Mouse (Mus musculus) kidney, embryonic 15.5 days (tissue): Measurements from ENCODE around the gene Opcml. TPM values are rescaled to one million over a fixed set of nuclear protein-coding genes. Genes with fewer than 3 reads are reported as not detected.

Experiments
- ATAC-seq: fragments of 200-750 bp; cut with Nextera tagmentation; replicated peaks from 2 replicates; pipeline ENCODE4 v1.8.0; 2017; ENCODE audit warnings: moderate TSS enrichment; ENCODE audit not compliant: low FRiP score
- H3K27ac ChIP-seq: fragments of 300-500 bp; sonication (generic); 2 replicates; pipeline ENCODE4 v1.5.1; 2015; ENCODE audit warnings: mild to moderate bottlenecking, inconsistent platforms
- H3K27me3 ChIP-seq: fragments of 300-500 bp; sonication (generic); 2 replicates; pipeline ENCODE4 v1.6.1; 2015; ENCODE audit warnings: inconsistent platforms
- H3K36me3 ChIP-seq: fragments of 300-500 bp; sonication (generic); 2 replicates; pipeline ENCODE4 v1.6.1; 2015; ENCODE audit warnings: inconsistent platforms
- H3K4me1 ChIP-seq: fragments of 300-500 bp; sonication (generic); 2 replicates; pipeline ENCODE4 v1.6.1; 2015; ENCODE audit warnings: inconsistent platforms
- H3K4me2 ChIP-seq: fragments of 300-500 bp; sonication (generic); 2 replicates; pipeline ENCODE4 v1.6.1; 2015; ENCODE audit warnings: moderate library complexity, mild to moderate bottlenecking, inconsistent platforms
- H3K4me3 ChIP-seq: fragments of 300-500 bp; sonication (generic); replicated peaks from 2 replicates; pipeline ENCODE4 v1.5.1; 2015; ENCODE audit warnings: mild to moderate bottlenecking, inconsistent platforms
- H3K9ac ChIP-seq: fragments of 300-500 bp; sonication (generic); 2 replicates; pipeline ENCODE4 v1.6.1; 2015; ENCODE audit warnings: mild to moderate bottlenecking, inconsistent platforms
- H3K9me3 ChIP-seq: fragments of 300-500 bp; sonication (generic); replicated peaks from 2 replicates; pipeline ENCODE4 v1.6.1; 2016; ENCODE audit warnings: inconsistent platforms
- WGBS: fragments of 180-500 bp; shearing (Covaris S2); methylation state at CpG from one replicate; pipeline ENCODE4 v1.1.7; 2015; ENCODE audit warnings: mixed read lengths; 5-methylcytosine and 5-hydroxymethylcytosine counted together
- polyA plus RNA-seq: library from polyadenylated mRNA; unstranded; fragments of >200 nt; fragmentation: Nextera tagmentation; extraction: Ambion mirVana; gene quantifications from 2 replicates; pipeline ENCODE4 v1.2.1, GENCODE M21; 2015

The Opcml gene
- polyA plus RNA-seq, 1 experiment from 2014 or later, result 1.5 TPM

DNA sequence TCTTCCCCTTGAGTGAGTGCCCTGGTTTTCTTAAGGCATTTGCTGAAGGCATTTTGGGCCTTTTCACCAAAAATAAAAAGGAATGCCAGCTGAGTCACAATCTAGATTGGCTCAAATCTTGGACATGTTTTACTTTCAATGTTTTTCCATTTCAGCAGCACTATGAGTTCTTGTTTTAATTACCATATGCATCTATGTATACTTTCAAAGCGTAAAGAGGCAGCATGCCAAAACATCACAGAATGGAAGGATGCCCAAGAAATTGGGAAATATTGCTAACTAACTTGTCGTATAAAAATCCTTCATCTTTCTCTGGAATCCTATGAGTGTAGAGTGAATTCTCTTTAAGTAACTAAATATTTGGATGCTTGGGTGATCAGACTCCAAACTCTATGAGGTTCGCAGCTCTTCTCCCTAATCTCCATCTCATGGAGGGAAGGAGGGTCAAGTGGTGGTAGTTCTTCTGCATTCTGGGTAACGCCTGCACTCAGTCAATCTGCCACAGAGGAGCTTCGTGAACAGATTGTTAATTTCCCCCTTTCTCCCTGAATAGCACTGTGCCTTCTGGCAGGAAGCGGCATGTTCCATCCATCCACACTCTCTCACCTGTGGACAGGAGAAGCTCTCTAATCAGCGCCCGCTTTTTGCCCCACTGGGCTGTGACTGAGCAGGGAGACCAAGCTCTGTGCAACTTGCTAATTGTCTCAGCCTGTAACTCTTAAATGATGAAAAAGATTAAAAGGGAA, 435.4 kb downstream of the Opcml start:
- H3K36me3 ChIP-seq, result no peaks in the 10 kb centered on the region
- H3K27me3 ChIP-seq, result no peaks in the 10 kb centered on the region
- H3K9ac ChIP-seq, result no peak overlapping the region
- no peak overlapping the region for H3K27ac ChIP-seq
- no peaks in the 10 kb centered on the region for H3K9me3 ChIP-seq
- no peak for ATAC-seq
- H3K4me3 ChIP-seq, result no peak overlapping the region
- no peaks in the 10 kb centered on the region for H3K4me1 ChIP-seq
- 80% methylated on average over 8 of the region's 8 CpGs for WGBS
- H3K4me2 ChIP-seq, result no peak overlapping the region

DNA sequence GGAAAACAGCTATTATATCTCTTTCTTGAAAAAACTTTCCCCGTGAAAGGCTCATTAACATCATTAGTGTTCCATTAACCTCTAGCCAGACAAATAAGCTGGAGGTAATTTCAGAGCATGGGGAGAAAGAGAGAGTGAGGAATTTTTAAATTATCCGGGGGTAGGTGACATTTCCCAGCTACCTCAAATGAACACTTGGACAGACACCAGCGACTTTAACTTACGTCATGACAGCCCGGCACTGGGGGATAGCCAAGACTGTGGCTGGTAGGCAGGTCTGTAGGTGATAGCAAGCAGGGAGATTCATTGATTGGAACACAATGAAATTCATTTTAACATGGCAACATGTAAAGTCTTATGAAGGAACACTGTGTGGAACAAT, 436.0 kb downstream of the Opcml start:
- 61% methylated on average over 5 of the region's 5 CpGs for WGBS

DNA sequence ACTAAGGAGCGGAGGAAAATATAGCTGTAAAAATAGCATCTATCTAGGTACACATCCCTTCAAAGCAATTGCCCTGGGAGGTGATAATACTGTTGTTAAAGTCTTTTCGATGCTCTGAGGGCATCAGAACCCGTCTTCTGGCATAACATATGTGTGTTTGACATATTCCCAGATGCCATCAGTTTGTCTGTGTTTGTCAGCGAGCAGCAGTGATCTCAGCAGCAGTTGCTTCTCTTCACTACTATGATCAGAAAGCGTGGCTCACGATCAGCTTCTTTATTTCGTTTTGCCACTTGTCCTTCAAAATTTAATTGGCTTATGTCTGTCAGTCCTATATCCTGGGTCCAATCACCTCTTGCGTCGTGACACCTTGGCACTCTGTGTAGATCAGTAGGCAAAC, 447.9 kb downstream of the Opcml start:
- H3K9me3 ChIP-seq, result no peaks in the 10 kb centered on the region
- H3K4me2 ChIP-seq, result no peak overlapping the region
- H3K9ac ChIP-seq, result no peak overlapping the region
- no peak for ATAC-seq
- 87% methylated on average over 9 of the region's 9 CpGs for WGBS
- no peak overlapping the region for H3K27ac ChIP-seq
- H3K4me1 ChIP-seq, result no peaks in the 10 kb centered on the region
- H3K36me3 ChIP-seq, result no peaks in the 10 kb centered on the region
- no peaks in the 10 kb centered on the region for H3K27me3 ChIP-seq
- no peak overlapping the region for H3K4me3 ChIP-seq

More for the DNA sequence above, 436.0 kb downstream of the Opcml start:
- no peak for ATAC-seq
- H3K4me3 ChIP-seq, result no peak overlapping the region
- no peak overlapping the region for H3K27ac ChIP-seq
- H3K36me3 ChIP-seq, result no peaks in the 10 kb centered on the region
- no peaks in the 10 kb centered on the region for H3K9me3 ChIP-seq
- no peak overlapping the region for H3K4me2 ChIP-seq
- H3K4me1 ChIP-seq, result no peaks in the 10 kb centered on the region
- H3K9ac ChIP-seq, result no peak overlapping the region
- no peaks in the 10 kb centered on the region for H3K27me3 ChIP-seq

DNA sequence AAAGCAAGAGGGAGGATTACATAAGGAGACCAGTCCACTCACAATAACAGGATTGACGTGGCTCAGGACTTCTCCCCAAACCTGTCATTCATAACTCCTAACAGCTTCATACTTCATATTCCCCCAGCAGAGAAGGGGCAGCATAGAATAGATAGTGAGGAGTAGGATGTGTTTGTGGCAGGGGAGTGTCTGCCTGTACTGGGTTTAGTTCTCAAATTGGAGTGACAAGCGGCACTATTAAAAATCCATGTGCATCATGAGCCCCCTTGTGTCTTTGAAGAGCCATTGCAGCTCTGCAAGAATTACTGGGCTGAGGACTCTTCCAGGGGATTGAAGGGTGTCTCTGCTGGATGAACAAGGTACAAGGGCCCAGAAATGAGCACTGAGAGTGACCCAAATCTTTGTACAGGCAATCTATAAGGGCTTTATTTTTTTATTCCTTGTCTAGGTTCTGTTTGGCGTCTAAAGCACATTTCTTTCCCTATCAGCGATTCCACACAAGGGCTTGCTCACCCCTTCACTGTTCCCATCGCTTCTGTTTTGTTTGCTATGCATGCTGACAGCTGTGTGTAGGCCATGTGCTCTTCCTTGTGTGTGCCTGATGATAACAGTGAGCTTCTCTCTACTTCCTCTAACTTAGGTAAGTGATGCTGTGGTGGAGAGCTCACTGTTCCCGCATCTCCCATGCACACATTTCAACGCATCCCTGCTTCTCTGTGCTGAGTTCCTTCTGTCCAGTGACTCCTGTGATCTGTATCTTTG, 457.3 kb downstream of the Opcml start:
- 68% methylated on average over 7 of the region's 7 CpGs for WGBS
- Histone ChIP-seq H3K27me3 (peaks cover 7% of the 10 kb centered on the region), H3K4me1 (no peaks in the 10 kb centered on the region), H3K36me3 (no peaks in the 10 kb centered on the region), H3K4me2 (no peak overlapping the region), H3K4me3 (no peak overlapping the region), H3K9ac (no peak overlapping the region), H3K9me3 (no peaks in the 10 kb centered on the region), H3K27ac (no peak overlapping the region)
- no peak for ATAC-seq

DNA sequence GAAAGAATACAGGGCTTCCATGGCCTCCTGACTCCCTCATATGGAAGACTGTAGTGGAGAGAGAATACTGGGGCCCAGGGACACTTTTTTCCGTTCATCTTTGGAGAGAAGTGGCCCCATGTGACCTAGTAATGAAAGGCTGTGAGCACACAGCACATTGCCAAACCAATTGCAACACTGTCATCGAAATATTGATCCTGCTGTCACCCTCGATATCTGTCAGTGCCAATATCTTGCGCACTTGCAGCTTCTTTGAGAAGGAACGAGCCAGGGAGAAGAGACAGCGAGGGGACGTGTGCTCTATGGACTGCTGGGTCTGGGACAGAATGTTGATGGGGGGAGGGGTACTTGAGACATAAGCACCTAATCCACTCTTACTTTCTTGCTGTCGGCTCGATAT, 460.8 kb downstream of the Opcml start:
- Histone ChIP-seq H3K36me3 (no peaks in the 10 kb centered on the region), H3K9me3 (no peaks in the 10 kb centered on the region), H3K27me3 (peaks cover 7% of the 10 kb centered on the region), H3K4me1 (no peaks in the 10 kb centered on the region), H3K9ac (no peak overlapping the region), H3K4me3 (no peak overlapping the region), H3K27ac (no peak overlapping the region), H3K4me2 (no peak overlapping the region)
- no peak for ATAC-seq
- WGBS, result 87% methylated on average over 9 of the region's 9 CpGs

DNA sequence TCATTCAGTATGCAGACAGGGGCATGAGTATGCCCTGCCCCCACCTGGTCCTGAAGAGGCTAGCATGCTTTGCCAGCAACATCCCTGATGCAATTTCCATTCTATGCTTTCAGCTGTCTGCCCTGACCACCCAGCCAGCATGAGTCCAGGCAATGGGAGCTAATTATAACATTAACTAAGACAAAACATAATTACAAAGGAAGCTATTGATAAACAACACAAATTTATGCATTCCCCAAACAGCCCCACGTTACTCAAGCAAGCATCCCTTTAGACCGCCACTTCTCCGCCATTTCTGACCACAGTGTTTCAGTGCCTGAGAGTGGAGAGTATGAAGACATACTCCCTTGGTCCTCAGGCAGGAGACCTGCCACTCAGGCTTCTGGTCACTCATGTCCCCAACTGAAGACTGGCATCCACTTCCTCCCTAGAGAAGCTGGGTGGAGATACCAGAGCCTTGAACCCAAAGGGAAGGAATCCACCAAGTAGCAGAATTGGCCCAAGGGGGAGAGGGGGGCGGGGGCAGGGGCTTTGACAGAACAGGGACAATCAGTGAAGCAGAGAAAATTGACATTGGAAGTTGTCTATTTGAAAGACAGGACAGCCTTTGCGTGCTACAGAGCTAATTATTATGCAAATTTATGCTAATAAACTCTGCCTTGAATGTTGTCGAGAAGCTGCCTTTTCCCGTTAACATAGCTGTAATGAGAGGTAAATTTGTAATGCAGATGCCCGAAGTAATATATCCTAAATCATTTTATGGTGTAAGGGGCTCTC, 464.7 kb downstream of the Opcml start:
- Histone ChIP-seq H3K4me2 (no peak overlapping the region), H3K27ac (no peak overlapping the region), H3K4me1 (no peaks in the 10 kb centered on the region), H3K36me3 (no peaks in the 10 kb centered on the region), H3K9ac (no peak overlapping the region), H3K4me3 (no peak overlapping the region), H3K27me3 (0 out of 2 replicates have a peak, but pooled peaks cover 5% of the 10 kb centered on the region), H3K9me3 (no peaks in the 10 kb centered on the region)
- WGBS, result 75% methylated on average over 8 of the region's 8 CpGs
- no peak for ATAC-seq

DNA sequence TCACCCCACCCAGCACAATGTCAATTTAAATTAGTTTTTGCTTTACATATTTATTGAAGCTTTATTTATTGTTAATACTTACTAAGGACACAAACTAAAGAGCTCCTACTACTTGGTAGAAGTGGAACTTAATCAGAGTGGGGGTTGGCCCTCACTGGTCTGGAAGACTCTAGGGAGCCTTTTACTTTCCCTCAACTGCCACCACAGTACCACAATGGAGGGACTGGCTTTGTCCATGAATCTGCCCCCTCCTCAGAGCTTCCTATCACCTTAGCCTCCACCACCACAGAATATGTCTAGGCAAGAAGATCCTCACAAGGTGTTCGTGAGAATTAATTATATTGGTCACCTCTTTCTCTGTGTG, 465.3 kb downstream of the Opcml start:
- H3K4me1 ChIP-seq, result no peaks in the 10 kb centered on the region
- 0 out of 2 replicates have a peak, but pooled peaks cover 5% of the 10 kb centered on the region for H3K27me3 ChIP-seq
- H3K4me3 ChIP-seq, result no peak overlapping the region
- H3K27ac ChIP-seq, result no peak overlapping the region
- H3K36me3 ChIP-seq, result no peaks in the 10 kb centered on the region
- H3K9me3 ChIP-seq, result no peaks in the 10 kb centered on the region
- 83% methylated on average over 1 of the region's 1 CpGs for WGBS
- no peak for ATAC-seq
- H3K4me2 ChIP-seq, result no peak overlapping the region
- no peak overlapping the region for H3K9ac ChIP-seq

DNA sequence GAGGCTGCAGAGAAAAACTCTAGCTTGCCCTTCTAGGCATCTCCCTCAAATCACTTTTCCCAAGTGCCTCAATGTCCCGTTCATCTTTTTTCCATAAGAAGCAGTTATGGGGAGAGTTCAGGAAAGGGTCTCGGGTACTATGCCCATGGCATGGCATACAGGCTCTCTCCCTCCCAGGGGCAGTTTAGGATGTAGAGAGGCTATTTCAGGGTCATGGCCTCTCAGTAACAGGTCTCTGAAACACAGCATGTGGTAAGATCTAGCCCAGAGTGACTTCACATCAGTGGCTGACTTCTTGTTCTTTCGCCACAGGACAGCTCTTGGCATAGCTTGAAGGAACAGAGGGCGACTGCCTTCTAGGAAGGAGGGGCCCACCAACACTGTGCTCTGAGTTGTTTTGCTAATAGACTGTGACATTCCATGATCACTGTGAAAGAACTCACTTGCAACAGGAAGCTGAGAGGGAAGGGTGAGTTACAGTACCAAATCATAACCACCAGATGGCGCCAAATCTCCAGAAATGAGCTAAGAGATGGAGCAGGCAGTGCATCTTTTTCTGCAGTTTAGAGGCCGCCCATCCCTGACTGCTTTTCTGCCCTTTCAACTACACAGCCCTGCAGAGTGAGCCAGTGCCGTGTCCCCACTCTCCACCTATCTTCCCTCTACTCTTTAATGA, 470.6 kb downstream of the Opcml start:
- no peaks in the 10 kb centered on the region for H3K9me3 ChIP-seq
- H3K27ac ChIP-seq, result no peak overlapping the region
- H3K4me3 ChIP-seq, result no peak overlapping the region
- H3K4me2 ChIP-seq, result no peak overlapping the region
- H3K4me1 ChIP-seq, result no peaks in the 10 kb centered on the region
- 0 out of 2 replicates have a peak, but pooled peaks cover 5% of the 10 kb centered on the region for H3K27me3 ChIP-seq
- no peak overlapping the region for H3K9ac ChIP-seq
- WGBS, result 24% methylated on average over 7 of the region's 7 CpGs
- ATAC-seq, result peak; percentile 67
- no peaks in the 10 kb centered on the region for H3K36me3 ChIP-seq

DNA sequence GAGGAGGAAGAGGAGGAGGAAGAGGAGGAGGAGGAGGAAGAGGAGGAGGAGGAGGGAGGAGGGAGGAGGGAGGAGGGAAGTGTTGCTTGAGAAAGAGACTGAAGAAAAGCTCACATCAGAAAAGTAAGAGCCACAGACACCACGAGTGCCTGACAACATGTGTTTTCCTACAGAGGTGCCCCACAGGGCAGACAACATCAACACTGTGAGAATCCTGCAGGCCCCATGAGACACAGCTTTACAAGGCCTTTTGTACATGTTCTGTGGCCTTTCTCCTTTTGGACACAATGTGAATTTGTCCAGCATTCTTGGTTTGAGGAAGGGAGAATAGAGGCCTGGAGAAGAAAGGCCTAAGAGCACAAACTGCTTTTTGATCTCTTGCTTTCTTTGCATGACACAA, 471.4 kb downstream of the Opcml start:
- Histone ChIP-seq H3K27me3 (0 out of 2 replicates have a peak, but pooled peaks cover 5% of the 10 kb centered on the region), H3K4me1 (no peaks in the 10 kb centered on the region), H3K9ac (no peak overlapping the region), H3K27ac (no peak overlapping the region), H3K9me3 (no peaks in the 10 kb centered on the region), H3K4me3 (no peak overlapping the region), H3K4me2 (no peak overlapping the region), H3K36me3 (no peaks in the 10 kb centered on the region)
- ATAC-seq, result no peak
- 56% methylated on average over 1 of the region's 1 CpGs for WGBS

DNA sequence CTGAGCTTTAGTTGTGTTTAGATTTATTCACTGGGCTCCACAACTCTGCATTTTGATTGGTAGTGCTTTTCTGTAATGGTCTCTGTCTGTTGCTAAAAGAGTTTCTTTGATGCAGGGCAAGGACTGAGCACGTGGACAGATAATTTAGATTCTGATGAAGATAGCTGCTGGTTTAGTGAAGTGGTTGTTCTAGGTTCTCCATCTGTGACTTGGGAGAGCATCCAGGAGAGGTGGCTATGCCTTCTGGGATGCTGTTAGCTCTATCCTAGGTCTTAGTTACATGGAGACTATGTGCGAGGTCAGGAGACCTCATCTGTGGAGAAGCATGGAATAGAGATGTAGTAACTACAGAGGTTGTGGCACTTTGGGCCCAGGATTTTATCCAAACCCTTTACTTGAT, 472.3 kb downstream of the Opcml start:
- 0 out of 2 replicates have a peak, but pooled peaks cover 5% of the 10 kb centered on the region for H3K27me3 ChIP-seq
- no peak overlapping the region for H3K9ac ChIP-seq
- no peaks in the 10 kb centered on the region for H3K4me1 ChIP-seq
- no peaks in the 10 kb centered on the region for H3K9me3 ChIP-seq
- H3K36me3 ChIP-seq, result no peaks in the 10 kb centered on the region
- no peak for ATAC-seq
- no peak overlapping the region for H3K27ac ChIP-seq
- 78% methylated on average over 2 of the region's 2 CpGs for WGBS
- no peak overlapping the region for H3K4me3 ChIP-seq
- no peak overlapping the region for H3K4me2 ChIP-seq

DNA sequence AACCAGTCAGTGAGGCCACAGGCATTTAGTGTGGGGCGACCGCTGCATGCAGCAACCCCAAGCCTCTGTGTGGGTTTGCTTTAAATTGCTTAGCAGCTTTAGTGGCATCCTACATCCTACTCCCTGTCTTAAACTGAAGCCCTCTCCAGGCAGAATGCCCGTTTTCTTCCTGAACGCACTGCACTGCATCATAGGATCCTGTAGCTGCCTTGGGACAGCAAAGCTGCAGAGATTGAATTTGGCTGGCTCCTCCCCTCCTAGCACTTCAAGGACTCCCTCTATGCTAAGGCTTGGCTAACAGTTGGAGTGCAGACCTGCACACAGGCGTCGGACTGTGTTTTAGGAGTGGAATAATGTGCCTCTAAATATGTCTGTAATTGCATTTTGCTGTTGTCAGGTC, 474.2 kb downstream of the Opcml start:
- WGBS, result 60% methylated on average over 6 of the region's 6 CpGs
- no peak for ATAC-seq

More for the DNA sequence above, 474.2 kb downstream of the Opcml start:
- Histone ChIP-seq H3K9me3 (no peaks in the 10 kb centered on the region), H3K27ac (no peak overlapping the region), H3K36me3 (no peaks in the 10 kb centered on the region), H3K27me3 (no peaks in the 10 kb centered on the region), H3K4me1 (no peaks in the 10 kb centered on the region), H3K4me2 (no peak overlapping the region), H3K9ac (no peak overlapping the region), H3K4me3 (no peak overlapping the region)
